Mouse (Mus musculus): ENCODE results near the gene Rpl38. TPM values are rescaled to one million over a fixed set of nuclear protein-coding genes. Genes with fewer than 3 reads are reported as not detected.
A peak's percentile ranks its signal among the peaks of the same experiment; 100 is the strongest.
"Not testable (repeated sequence)": the region's sequence is repeated elsewhere in the genome, so short reads cannot be mapped to it uniquely, and the experiment has no call there.

Gene Rpl38
- polyA plus RNA-seq, 2 experiments, result 926 to 1,654 TPM

DNA sequence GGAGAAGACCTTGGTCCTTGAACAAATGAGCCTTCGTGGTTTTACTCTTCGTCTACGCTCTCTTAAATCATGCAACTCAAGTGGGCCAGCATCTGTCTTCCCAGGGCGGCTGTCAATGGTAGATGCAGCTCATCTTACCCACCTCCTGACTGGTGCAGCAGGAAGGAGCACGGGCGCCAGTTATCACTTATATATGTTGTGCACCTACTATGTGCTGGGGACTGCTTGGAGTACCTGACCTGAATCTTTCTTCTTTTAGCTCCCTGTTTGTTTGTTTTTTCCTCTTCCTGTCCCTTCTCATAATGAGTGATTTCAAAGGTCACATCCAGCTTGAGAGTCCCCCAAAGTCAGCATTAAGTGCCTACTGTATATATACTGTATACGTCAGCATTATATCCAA lies 4.2 kb upstream of the Rpl38 start:
- no peak for TF ChIP-seq EP300 (IDR thresholded peaks at IDR 0.05; ENCODE audit: low read depth)
- no peak for TF ChIP-seq CTCF (IDR thresholded peaks at IDR 0.05; ENCODE audit: low read depth)
- Histone ChIP-seq H3K4me1 (replicated peaks; ENCODE audit: control insufficient read depth in 2 of 2, insufficient read depth in 2 of 2, low read length in 1 of 2) (peaks cover 0 to 3% of the 10 kb centered on the region in 2 experiments; a peak in 1 of 4 replicates), H3K27me3 (ENCODE audit: control insufficient read depth, insufficient read depth, low read length) (no peaks in the 10 kb centered on the region), H3K4me2 (ENCODE audit: low read depth) (no peak overlapping the region), H3K27ac (no peak overlapping the region), H3K4me3 (ENCODE audit: insufficient read depth in 1 of 2, low read depth in 2 of 2, low read length in 2 of 2) (no peak overlapping the region), H3K36me3 (replicated peaks; ENCODE audit: control insufficient read depth, insufficient read depth, low read depth) (no peaks in the 10 kb centered on the region), H3K9ac (replicated peaks) (no peak overlapping the region), H3K9me3 (ENCODE audit: control insufficient read depth, low read length) (no peaks in the 10 kb centered on the region)
- WGBS (ENCODE audit: insufficient replicate concordance), result 60% methylated on average over 7 of the region's 7 CpGs
- ATAC-seq (ENCODE audit: insufficient read depth), result no peak
- DNase-seq (ENCODE audit: low read depth in 3 of 3, low spot score in 3 of 3), result no peak

DNA sequence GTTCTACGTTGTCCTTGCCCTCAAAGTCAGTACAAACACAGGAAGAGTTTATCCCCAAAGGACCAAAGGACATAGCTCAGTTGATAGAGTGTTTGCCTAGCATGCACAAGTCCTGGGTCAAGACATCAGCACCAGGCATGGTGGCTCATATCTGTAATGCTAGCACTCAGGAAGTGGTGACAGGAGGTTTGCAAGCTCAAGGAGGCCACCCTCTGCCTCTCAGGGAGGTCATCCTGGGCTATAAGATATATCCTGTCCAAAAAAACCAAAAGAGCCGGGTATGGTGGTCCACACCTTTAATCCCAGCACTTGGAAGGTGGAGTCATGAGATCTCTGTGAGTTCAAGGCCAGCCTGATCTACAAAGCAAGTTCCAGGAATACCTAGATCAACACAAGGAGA lies 2.9 kb upstream of the Rpl38 start:
- H3K4me2 ChIP-seq (ENCODE audit: low read depth), result no peak overlapping the region
- ATAC-seq (ENCODE audit: insufficient read depth), result no peak

DNA sequence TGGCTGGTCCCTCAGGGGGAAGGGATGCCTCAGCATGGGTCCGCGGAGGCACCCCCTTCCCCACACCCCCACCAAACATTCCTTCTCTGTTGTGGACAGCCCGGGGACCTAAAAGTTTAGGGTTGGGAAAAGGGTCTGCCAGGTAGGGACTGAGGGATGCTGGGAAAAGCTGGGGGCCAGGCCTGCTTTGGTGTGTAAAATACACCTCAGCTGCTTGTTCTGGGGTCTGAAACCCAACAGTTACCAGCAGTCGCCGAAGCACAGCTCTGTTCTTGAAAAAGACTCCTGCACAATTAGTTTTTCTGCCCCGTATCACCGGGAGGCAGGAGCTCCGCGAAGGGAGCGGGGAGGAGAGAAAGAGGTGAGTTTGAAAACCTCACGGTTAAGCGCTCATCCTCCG lies 1.5 kb upstream of the Rpl38 start:
- Histone ChIP-seq H3K4me1 (replicated peaks; ENCODE audit: control insufficient read depth in 2 of 2, insufficient read depth in 2 of 2, low read length in 1 of 2) (peaks cover 5 to 16% of the 10 kb centered on the region in 2 experiments), H3K4me2 (ENCODE audit: low read depth) (no peak overlapping the region), H3K27ac (no peak overlapping the region), H3K9ac (replicated peaks) (no peak overlapping the region), H3K9me3 (ENCODE audit: control insufficient read depth, low read length) (no peaks in the 10 kb centered on the region), H3K4me3 (ENCODE audit: insufficient read depth in 1 of 2, low read depth in 2 of 2, low read length in 2 of 2) (no peak overlapping the region), H3K27me3 (ENCODE audit: control insufficient read depth, insufficient read depth, low read length) (no peaks in the 10 kb centered on the region), H3K36me3 (replicated peaks; ENCODE audit: control insufficient read depth, insufficient read depth, low read depth) (peaks cover 20% of the 10 kb centered on the region)
- TF ChIP-seq CTCF (IDR thresholded peaks at IDR 0.05; ENCODE audit: low read depth) (no peak), EP300 (IDR thresholded peaks at IDR 0.05; ENCODE audit: low read depth) (no peak)
- no peak for ATAC-seq (ENCODE audit: insufficient read depth)
- 25% methylated on average over 13 of the region's 13 CpGs for WGBS (ENCODE audit: insufficient replicate concordance)
- no peak for DNase-seq (ENCODE audit: low read depth in 3 of 3, low spot score in 3 of 3)

More for the DNA sequence above, 2.9 kb upstream of the Rpl38 start:
- Histone ChIP-seq H3K27ac (no peak overlapping the region), H3K9ac (replicated peaks) (no peak overlapping the region), H3K4me1 (replicated peaks; ENCODE audit: control insufficient read depth in 2 of 2, insufficient read depth in 2 of 2, low read length in 1 of 2) (peaks cover 5 to 9% of the 10 kb centered on the region in 2 experiments; a peak in 2 of 4 replicates), H3K36me3 (replicated peaks; ENCODE audit: control insufficient read depth, insufficient read depth, low read depth) (peaks cover 6% of the 10 kb centered on the region), H3K9me3 (ENCODE audit: control insufficient read depth, low read length) (no peaks in the 10 kb centered on the region), H3K27me3 (ENCODE audit: control insufficient read depth, insufficient read depth, low read length) (no peaks in the 10 kb centered on the region), H3K4me3 (ENCODE audit: insufficient read depth in 1 of 2, low read depth in 2 of 2, low read length in 2 of 2) (no peak overlapping the region)
- no peak for DNase-seq (ENCODE audit: low read depth in 3 of 3, low spot score in 3 of 3)
- TF ChIP-seq CTCF (IDR thresholded peaks at IDR 0.05; ENCODE audit: low read depth) (no peak), EP300 (IDR thresholded peaks at IDR 0.05; ENCODE audit: low read depth) (no peak)
- WGBS (ENCODE audit: insufficient replicate concordance), result 20% methylated on average over 2 of the region's 2 CpGs

DNA sequence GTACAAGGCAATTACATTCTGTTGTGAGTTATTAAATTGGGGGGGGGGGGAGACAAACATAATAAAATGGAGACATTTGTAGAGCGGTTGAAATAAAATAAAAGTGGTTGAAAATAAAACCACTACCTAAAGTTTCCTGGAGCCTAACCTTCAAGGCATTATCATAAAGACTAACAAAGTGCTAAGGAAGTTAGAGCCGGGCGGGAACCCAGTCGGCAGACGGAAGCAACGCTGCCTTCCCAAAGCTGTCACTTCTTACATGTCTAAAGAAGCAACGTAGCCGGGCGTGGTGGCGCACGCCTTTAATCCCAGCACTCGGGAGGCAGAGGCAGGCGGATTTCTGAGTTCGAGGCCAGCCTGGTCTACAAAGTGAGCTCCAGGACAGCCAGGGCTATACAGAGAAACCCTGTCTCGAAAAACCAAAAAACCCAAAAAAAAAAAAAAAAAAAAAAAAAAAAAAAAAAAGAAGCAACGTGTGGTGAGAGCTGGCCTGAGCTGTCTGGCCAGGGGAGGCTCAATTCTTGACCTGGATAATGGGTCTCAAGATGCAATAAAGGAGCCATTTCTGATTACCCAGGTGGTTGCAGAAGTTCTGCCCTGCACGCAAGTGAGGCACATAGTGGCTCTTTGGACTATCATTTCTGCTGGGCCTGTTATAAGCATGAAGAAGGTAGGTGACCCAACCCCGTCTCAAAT lies 940 bp upstream of the Rpl38 start:
- no peak for ATAC-seq (ENCODE audit: insufficient read depth)
- peaks cover 5 to 16% of the 10 kb centered on the region in 2 experiments for H3K4me1 ChIP-seq (replicated peaks; ENCODE audit: control insufficient read depth in 2 of 2, insufficient read depth in 2 of 2, low read length in 1 of 2)

DNA sequence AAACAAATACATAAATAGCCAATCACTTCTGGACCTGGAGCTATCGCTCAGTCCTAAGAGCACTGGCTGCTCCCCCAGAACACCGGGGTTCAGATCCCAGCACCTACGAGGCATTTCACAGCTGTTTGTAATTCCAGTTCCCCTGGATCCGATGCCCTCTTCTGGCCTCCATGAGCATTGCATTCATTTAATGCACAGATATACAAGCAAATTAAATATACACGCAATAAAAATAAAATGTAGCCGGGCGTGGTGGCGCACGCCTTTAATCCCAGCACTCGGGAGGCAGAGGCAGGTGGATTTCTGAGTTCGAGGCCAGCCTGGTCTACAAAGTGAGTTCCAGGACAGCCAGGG lies 415 bp upstream of the Rpl38 start:
- not testable (repeated sequence) for H3K27me3 ChIP-seq (ENCODE audit: control insufficient read depth, insufficient read depth, low read length); H3K9ac ChIP-seq (replicated peaks); H3K4me3 ChIP-seq (ENCODE audit: insufficient read depth in 1 of 2, low read depth in 2 of 2, low read length in 2 of 2); DNase-seq (ENCODE audit: low read depth in 3 of 3, low spot score in 3 of 3); H3K4me2 ChIP-seq (ENCODE audit: low read depth); ATAC-seq (ENCODE audit: insufficient read depth); H3K9me3 ChIP-seq (ENCODE audit: control insufficient read depth, low read length); H3K27ac ChIP-seq
- 16% methylated on average over 11 of the region's 11 CpGs for WGBS (ENCODE audit: insufficient replicate concordance)
- peaks cover 28% of the 10 kb centered on the region for H3K36me3 ChIP-seq (replicated peaks; ENCODE audit: control insufficient read depth, insufficient read depth, low read depth)
- peaks cover 5 to 16% of the 10 kb centered on the region in 2 experiments for H3K4me1 ChIP-seq (replicated peaks; ENCODE audit: control insufficient read depth in 2 of 2, insufficient read depth in 2 of 2, low read length in 1 of 2)
- peak; percentile 48; the same call in 1 of the 2 replicates for TF ChIP-seq CTCF (IDR thresholded peaks at IDR 0.05; ENCODE audit: low read depth)

More for the DNA sequence above, 940 bp upstream of the Rpl38 start:
- Histone ChIP-seq H3K27ac (no peak overlapping the region), H3K36me3 (replicated peaks; ENCODE audit: control insufficient read depth, insufficient read depth, low read depth) (peaks cover 26% of the 10 kb centered on the region), H3K4me3 (ENCODE audit: insufficient read depth in 1 of 2, low read depth in 2 of 2, low read length in 2 of 2) (no peak overlapping the region), H3K9ac (replicated peaks) (no peak overlapping the region), H3K4me2 (ENCODE audit: low read depth) (no peak overlapping the region), H3K27me3 (ENCODE audit: control insufficient read depth, insufficient read depth, low read length) (no peaks in the 10 kb centered on the region), H3K9me3 (ENCODE audit: control insufficient read depth, low read length) (no peaks in the 10 kb centered on the region)
- DNase-seq (ENCODE audit: low read depth in 3 of 3, low spot score in 3 of 3), result no peak
- TF ChIP-seq EP300 (IDR thresholded peaks at IDR 0.05; ENCODE audit: low read depth) (no peak), CTCF (IDR thresholded peaks at IDR 0.05; ENCODE audit: low read depth) (no peak)
- 18% methylated on average over 16 of the region's 18 CpGs for WGBS (ENCODE audit: insufficient replicate concordance)
